Mouse (Mus musculus): ENCODE measurements at regions not wholly inside any gene's neighbourhood (a gene's known extent, or its start where the extent isn't known, plus 50 kb on each side); places are given as distances from the start of the nearest gene placed in this dataset.
A peak's percentile ranks its signal among the peaks of the same experiment; 100 is the strongest.

DNA sequence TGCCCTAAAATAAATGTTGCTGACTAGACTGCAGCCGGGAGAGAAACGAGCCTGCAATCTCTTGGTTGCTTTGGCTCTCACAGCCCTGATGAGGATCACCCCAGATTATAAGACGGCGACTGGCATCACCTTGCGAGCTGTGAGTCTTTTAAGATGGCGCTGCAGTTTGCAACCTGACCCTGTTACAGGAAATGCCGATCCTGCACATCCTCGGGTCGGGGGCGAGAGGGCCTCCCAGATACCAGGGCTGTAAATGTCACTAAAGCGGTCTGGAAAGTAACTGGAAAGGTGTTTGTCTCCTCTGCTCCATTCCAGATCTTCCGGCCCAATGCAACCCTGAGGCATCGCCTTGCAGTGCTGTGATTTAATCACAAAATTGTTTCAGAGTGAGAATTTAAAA is 53.4 kb downstream of the Cartpt start:
- DNase-seq: no peak

DNA sequence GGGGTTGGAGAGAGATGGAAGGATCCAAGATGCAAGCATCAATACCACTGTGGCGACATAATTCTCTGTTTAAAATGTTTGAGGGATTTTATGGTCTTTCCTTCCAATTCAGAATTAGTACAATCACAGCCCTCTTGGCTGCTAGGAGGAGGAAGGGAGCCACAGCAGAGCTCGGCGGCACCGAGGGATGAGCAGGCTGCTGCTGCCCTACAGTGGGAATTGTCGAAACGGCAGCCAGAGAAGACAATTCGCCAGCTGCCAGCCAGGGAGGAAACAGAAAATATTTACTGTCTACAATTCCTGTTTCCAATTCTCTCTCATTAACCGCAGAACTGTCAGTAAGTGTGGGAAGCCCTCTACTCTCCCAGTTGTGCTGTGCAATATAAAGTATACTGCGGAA is 58.3 kb downstream of the Cartpt start:
- peak; percentile 59 for DNase-seq

DNA sequence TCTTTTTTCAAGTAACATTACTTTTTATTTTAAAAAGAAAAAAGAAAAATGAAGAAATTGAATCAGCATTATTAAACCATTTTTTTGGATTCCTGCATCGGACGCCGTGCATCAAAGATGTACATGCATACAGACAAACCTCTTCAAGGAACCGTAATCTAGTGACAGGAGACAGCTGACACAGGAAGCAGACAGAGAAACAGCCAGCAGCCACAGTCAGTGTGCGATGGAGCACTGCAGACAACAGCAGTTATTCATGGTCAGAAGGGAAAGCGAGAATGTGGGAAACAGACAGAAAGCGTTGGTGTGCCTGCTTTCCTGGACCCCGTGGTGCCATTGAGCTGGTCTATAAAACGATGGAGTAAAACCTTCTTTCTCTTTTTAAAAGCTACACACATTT is 61.4 kb downstream of the Cartpt start:
- DNase-seq: no peak

DNA sequence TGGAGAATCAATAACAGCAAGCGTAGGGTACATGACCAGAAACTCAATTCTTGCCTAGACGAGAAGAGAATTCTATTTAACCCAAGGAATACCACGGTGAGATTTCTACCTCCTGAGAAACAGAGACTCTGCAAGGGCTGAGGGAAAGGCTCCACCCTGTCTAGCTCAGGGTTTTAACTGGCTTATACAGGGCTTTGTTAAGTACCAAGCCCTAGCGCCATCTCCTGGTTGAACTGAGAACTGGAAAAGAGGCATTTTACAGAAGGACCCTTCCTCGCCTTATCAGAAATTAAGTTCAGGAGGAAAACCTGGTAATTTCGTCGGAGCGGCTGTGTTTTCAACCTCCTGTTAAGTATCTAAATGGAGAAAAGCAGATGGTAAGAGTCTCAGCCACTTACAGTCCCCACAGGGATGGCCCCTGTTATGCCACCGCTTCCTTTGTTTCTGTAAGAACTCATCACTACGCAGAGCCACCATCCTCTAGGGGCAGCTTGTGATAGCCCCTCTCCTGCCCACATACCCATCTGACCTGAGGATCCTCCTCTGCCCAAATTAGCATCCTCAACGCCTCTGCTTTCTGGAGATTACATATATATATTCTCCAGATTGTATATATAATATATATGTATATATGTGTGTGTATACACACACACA is 63.0 kb downstream of the Cartpt start:
- peak; percentile 80 for DNase-seq

DNA sequence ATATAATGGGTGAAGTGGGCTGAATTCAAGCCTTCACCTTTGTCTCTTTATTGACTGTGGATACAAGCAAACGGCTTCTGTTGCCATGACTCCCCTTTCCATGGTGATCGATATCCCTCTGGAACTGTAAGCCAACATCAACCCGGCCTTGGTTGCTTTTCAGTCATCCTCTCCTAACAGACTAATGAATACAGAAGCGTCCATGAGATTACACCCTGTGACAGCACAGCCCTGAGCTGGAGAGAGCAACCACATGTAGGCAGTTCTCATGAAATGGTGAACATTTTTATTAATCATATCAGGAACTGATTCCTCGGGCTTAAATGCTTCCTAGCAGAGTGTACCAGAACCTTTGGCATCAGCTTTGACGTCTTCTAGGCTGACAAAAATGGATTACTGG is 63.7 kb downstream of the Cartpt start:
- no peak for DNase-seq

DNA sequence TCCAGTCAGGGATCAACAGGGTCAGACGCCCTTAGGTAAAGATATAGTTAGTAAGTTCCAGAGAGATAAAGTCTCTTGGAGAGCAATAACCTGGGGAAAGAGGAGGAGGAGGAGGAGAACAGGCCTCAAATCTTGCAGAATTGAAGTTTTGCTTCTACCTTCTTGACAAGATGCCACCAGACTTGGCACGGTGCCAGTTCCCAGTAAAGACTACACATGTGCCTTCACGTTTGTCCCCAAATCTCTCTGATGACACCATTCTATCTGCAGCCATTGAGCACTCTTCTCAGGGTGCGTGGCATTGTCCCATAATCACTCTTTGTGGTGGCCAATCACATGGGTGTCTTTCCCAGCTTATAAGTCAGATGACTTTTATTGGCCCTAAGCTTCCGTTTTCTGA is 64.3 kb downstream of the Cartpt start:
- DNase-seq: peak; percentile 44

DNA sequence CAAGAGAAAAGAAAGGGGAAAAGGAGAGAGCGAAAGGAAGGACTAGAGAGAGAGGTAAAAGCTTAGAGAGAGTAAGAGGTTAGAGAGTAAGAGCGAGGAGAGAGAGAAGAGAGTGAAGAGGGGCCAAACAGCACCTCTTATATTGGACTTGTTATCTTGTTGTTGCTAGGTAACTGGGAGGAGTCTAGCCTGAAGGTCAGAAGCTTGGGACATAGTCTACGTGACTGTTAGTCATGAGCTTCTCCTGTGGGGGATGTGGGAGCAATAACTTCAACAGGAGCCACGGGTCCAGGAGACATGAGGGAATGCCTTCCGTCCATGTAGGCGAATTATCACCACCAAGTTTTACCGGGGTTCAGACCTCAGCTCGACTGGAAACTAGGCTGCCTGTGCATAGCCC is 65.4 kb downstream of the Cartpt start:
- DNase-seq: no peak

DNA sequence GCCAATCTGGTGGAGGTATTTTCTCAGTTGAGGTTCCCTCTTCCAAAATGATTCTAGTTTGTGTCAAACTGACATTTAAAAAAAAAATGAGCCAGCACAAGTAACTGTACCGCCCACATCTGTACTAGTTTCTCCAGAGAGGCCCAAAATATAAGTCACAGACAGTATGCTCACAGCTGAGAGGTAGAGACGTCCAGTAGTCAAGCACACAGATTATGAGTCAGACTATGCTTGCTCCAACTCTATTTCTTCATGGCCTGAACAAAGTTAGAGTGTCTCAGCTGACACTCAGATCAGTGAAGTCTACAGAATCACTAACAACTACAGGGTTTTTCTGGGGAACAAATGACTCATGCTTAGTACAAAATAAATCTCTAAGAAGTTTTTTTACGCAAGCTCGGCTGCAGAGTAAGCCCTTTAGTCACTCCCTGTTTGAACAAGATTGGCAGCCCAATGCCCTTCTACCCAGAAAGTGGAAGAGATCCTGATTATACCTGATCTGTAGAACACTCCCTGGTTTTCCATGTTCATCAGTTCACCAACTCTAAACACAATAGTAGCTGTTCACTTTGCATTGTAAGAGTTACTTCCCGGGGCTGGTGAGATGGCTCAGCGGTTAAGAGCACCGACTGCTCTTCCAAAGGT is 70.7 kb downstream of the Cartpt start:
- peak; percentile 12 for DNase-seq

DNA sequence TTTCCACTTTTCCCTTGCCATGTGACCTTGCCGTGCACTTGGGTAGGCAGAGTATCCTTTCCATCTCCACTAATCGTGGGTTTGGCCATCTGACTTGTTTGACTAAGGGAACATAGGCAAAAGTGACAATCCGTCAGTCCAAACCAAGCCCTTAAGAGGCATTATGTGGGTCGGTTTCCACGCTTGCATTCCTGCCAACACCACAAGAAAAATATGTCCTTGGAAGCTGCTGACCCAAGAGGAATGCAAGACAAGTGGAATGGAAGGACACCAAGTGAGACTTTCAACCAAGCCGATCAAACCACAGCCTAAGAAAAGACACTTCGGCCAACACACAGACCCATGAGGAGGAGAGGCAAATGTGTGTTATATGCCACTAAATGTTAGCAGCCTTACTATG is 73.3 kb downstream of the Cartpt start:
- no peak for DNase-seq

DNA sequence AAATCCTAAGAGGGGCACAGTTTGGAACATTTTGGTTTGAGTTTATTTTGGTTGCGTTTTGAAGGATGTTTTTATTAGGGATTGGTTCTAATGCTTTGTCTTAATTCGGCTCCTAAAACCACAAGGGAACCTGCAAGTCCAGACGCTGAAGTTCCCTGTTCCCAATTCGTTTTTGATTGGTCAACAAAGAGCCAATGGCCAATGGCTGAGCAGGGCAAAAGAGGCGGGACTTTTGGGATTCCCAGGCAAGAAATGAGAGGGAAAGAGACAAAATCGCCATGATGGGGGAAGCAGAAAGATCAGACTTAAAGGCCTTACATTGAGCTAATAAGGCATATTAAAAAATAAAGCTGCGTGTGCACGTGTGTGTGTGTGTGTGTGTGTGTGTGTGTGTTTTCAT is 76.3 kb downstream of the Cartpt start:
- DNase-seq: no peak

DNA sequence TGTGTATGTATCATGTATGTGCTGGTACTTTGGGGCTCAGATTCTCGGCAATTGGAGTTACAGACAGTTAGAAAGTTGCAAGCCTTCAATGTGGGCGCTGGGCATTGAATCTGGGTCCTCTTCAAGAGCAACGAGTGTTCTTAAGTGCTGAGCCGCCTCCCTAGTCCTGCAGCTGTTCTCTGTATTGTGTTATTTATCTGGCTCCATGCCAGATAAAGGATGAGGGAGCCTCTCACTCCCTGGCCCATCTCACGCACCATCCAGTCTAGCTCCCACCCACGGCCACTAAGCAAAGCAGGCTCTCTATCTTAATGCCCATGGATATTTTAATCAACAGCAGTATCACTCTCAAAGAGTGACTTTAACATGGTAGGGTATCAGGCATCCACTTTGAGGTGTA is 84.2 kb downstream of the Cartpt start:
- DNase-seq: no peak

DNA sequence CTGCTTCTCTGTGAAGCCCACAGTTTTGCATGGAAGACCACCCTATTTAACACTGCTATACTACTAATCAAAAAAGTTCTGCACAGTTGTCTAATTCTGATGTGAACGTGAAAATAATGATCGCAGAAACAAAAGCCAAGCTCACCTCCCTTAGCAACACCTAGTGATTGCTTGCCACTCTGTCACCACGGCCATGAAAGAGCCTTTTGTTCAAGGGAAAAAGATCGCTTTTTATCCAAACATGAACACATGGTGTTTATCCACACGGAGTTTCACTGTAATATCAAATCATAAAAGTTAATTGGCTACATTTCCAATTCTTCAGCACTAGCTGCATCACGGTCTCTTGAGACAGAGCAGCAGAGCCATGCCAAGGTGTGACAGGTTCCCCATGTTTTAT is 85.1 kb downstream of the Cartpt start:
- DNase-seq: no peak

DNA sequence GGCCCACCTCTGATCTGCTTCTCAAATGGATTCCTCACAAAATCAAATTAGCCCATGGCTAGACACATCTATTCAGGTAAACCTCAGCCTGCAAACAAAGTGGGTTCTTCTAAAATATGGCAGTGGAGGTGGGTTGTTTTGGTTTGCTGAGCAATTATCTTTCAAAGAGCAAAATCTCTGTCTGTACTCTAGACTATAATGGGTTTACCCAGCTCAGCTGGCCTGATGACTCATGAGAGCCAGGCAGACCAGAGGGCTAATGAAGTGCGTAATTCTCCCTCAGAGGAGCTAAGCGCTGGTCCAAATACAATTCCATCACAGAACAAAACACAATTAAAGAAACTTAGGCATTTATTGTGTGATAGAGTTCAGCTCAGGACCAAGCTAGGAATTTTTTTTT is 86.1 kb downstream of the Cartpt start:
- DNase-seq: peak; percentile 15

DNA sequence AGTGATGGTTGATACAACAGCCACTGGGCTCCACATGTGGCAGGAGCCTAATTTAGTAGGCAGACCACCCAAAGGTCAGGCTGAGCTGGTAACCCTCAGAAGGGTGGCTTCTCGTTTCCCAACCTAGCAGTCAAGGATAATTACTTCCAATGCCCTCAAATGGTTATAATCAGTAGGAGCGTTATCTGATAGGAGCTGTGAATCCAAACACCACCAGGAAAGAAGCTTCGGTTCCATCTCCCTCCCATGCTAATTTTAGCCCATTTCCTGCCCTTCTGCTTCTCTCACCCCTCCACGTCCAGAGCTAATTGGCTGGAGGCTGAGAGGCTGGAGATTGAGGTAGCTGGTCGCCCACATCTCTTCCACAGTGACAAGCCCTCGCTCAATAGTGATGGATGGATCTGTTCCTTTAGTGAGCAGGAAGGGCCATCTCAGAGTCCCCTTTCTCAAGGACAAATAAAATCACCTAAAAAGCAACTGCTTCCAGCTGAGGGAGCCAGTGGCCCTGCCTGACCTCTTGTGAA is 86.8 kb downstream of the Cartpt start:
- no peak for DNase-seq

DNA sequence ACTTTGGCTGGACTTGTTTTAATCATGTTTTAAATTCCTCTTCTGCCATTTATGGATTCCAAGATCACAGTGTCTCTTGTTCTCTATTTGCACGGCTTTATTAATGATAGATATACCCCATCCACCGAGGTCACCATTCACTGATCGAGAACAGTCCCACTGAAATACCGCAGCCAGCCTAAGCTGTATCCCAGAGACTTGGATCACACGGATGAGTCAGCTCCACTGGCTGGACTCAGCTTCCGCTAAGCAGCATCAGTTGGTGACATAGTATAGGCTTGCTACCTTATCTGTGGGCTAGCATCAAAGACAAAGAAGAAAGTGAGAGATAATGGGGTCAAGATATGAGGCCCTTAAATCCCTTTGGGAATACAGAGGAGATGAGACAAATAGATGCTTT is 106.4 kb downstream of the Cartpt start:
- peak; percentile 17 for DNase-seq

DNA sequence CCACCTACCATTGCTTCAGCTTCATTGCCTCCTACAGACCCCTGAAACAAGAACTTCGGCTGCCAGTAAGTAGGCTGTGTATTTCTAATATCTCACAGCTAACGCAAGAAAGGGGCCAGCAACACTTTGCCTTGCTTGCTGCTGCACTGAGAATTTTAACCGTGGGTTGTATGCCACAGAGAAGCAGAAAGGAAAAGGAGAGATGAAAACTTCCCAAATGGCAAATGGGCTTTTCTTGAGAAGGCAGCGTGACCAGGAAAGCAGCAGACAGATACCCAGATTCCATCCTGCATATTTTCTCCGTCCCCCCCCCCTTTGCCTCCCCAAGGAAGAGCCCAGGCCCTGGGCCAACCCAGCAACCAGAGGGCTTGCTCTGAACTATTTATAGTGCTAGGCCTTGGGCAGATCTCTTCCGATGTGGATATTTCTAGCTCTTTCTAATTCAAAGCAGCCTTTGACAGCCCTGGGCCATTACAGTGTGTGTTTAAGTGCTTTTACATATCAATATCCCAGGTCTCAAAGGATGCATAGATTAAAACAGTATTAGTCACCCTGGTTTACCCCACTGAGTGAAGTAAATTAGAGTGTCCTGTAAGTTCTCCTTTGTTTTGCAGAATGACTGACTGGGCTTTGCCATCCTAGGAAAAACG is 107.0 kb downstream of the Cartpt start:
- peak; percentile 29 for DNase-seq

DNA sequence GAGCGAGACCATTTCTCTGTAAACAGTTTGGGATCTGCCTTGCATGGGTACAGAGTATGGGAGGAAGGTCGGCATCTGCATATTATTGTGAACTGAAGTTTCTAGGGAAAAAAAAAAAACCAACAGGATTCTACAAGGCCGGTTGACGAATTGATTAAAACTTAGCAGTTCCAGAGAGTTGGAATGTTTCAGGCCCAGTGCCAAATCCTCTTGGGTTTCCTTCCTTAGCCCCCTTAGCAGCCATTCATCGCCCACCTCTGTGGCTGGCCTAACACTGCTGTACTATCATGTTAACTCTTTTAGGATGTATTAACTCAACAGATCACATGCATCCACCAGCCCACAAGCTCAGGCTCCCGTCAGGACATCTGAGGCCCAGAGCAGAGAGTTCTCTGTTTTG is 107.9 kb downstream of the Cartpt start:
- DNase-seq: no peak

DNA sequence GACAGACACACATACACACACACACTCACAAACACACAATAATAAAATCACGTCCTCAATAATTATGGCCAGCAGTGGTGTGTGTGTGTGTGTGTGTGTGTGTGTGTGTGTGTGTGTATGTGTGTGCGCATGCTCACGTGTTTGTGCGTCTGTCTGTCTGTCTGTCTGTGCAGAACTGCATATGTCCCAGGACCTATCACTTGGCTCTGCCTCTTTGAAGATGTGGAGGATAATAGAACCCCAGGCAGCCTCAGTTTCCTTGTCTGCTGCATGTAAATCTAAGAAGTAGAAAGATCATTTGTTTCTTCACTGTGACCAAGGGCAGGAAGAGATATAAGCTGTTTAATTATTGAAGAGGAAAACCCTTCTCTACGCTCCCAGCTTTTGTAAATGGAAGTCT is 109.9 kb downstream of the Cartpt start:
- no peak for DNase-seq

DNA sequence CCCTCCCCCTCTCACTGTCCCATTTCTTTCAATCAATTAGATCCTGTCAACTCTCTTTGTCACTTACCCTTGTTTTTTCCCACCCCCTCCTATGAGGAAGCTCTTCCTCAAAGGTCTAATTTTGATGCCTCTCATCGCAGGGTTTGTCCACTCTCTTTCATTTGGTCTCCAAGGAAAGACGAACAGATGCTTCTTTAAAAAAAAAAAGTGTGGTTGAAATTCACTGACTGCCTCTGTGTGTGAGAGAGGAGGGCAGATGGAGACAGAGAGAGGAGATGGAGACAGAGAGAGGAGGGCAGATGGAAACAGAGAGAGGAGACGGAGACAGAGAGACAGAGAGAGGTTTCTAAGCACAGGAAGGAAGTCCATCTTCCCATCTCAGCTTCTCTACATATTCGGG is 113.1 kb downstream of the Cartpt start:
- no peak for DNase-seq

DNA sequence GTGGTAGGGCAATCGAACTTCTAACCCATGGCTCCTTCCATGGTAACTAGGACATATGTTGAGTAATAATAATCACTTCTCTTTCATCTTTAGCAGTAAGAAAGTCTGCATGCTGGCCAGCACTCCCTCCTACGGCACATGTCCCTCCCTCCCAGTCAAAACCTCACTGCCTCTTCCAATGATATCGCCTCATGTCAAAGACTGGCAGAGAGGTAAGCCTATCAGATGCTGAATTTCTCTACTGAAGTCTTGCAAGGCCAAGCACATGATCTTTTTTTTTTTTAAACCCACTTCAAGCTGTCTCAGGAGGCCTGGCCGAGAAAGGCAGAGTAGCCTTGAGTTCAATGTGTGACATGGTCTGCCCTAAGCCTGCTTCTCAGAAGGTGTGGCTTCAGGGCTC is 115.5 kb downstream of the Cartpt start:
- DNase-seq: no peak

DNA sequence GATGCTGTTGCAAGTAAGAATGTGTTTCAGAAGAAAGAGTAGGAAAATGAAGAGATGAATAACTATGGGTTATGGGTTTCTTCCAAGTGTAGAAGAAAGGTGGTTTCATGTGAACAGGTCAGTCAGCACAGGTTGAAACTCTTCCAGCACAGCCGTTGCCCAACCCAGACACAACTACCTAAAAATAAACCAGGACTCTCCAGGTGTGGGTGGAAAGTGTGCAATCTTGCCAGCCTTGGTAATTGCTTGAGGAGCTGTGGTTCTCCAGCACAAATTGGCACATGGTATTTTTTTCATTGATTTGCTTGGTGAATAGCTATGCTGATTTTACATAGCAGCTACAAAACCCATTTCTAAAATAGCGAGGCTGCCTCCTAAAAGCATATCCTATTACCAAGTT is 116.6 kb downstream of the Cartpt start:
- DNase-seq: no peak

DNA sequence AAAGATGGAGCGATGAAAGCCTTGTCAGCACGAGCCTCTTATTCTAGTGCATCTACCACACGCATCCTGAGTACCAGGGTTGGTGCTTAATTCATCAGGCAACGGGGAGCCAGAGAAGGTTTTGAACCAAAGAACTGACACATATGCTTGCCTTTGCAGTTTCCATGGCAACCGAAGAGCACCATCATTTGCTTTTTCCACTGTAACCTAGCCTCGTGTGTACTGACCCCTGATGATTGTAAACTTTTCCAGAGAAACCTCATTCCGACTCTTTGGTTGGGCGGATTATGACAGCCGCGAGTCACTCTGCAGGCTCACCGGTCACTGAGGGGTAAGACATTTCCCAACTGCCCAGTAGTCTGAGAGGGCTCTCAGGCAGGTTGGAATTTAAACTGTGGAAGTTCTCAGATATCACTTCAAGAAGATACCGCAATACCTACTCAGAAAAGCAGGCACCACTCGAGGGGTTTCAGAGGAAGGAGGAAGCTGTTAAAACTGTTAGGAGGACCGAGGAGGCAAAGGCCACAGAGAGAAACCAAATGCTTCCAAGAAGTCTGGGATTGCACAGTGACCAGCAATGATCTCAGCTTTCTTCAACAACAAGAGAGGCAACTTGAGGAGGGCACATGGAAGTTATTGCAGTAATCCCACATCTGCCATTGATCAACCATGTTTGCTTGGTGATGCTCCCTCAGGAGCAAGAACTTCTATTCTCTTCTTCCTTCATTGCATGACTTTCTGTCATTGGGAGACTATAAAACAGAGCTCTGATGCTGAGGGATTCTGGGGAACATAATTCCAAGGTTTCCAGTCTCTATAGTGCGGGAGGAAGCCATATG is 117.8 kb downstream of the Cartpt start:
- DNase-seq: no peak

DNA sequence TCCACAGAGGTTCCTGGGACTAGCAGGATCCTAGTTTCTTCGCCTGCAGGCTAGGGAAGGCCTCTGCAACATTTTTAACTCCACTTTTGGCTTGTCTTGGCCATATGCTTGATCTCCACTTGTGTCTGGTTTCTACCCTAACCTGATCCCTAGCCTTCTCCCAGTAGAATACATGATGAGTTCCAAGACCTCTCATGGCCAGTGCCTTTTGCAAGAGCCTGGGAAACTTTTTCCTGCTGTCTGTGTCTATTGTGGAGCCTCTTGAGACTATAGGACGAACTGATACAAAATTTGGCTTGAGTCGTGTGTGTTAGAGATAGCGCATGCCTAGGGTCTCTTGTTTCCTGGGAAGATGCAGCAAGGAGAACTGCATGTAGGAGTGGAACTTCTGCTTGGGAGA is 119.3 kb downstream of the Cartpt start:
- DNase-seq: no peak

Measured in adrenal gland, postnatal 10 days (tissue).